Mouse (Mus musculus) megakaryocyte, embryonic 14.5 days (primary cell): Measurements from ENCODE around the gene Mup20.

Experiments used
- FLI1 ChIP-seq: IDR thresholded peaks from 2 replicates; pipeline ENCODE4 v1.6.1; 2012; ENCODE audit warnings: low read length, inconsistent platforms, mixed read lengths
- GATA1 ChIP-seq: IDR thresholded peaks from 3 replicates; pipeline ENCODE4 v1.6.1; 2012; ENCODE audit warnings: mixed read lengths, low read length, inconsistent platforms, borderline replicate concordance

DNA sequence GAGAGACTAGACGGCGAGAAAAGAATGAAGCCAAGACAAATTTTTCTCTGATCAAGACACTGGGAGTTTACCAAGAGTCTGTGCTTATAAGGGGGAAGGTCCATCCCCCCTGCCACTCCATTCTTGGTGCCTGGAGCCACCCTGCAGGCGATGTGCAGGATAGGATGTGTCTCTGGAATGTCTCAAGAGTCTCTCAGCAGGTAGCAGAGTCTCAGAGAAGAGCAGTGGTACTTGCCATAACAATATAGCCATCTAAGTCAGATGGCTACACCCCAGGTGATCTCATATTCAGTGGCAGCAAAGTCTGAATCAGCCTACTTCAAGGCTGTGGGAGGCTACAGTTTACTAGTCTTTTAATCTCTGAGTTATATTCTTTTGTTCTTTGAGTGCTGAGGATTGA is 21.2 kb upstream of the Mup20 start:
- TF ChIP-seq GATA1 (no peak), FLI1 (no peak)
